Mouse (Mus musculus): ENCODE results near the gene Ubqln1. TPM values are rescaled to one million over a fixed set of nuclear protein-coding genes. Genes with fewer than 3 reads are reported as not detected.

Ubqln1 gene
- polyA plus RNA-seq, 1 experiment: 96.6 TPM

DNA sequence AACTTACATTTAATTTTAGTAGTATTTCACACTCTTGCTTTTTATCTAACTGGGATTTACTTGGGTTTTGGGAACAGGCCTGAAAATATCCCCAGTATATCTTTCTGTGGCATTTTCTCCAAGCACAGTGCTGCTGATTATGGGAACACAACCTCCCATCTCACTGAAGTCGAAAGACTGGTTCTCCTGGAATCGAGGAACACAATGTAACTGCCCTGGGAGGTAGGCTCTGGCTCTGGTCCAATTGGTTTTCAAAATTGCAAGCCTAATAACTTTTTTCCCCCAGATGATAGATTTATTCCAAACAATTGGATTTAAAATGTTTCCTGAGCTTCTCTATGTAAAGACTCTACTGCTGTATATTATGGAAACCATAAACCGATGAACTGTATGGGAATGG, 4.8 kb upstream of the Ubqln1 start:
- Histone ChIP-seq H3K4me1 (ENCODE audit: control insufficient read depth, insufficient read depth, low read length) (peaks cover 4% of the 10 kb centered on the region), H3K4me3 (replicated peaks; ENCODE audit: extremely low read depth, low read depth, low read length) (no peak overlapping the region)
- TF ChIP-seq CTCF (IDR thresholded peaks at IDR 0.05; ENCODE audit: insufficient read depth, low read length): no peak
- no peak for TF ChIP-seq POLR2A (IDR thresholded peaks at IDR 0.05; ENCODE audit: borderline replicate concordance, extremely low read depth, low read depth, low read length)
- 62% methylated on average over 3 of the region's 3 CpGs for WGBS
- no peak for DNase-seq

DNA sequence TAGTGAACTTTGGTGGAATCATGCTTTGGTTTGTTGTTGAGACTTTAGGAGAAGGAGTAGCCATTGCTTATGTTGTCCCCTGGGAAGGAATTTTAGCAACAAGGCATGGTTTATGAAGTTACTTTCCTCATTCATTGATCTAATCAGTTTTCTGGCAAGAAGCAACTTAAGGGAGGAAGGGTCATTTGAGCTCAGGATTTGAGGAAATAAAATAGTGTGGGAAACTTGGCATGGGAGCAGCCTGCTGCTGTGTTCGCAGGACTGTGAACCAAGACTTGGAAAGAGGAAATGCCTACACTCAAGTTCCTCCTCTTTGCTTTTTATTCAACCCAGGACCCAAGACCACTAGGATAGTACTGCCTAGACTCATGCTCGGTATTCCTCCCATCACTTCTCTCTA, 2.1 kb upstream of the Ubqln1 start:
- H3K4me1 ChIP-seq (ENCODE audit: control insufficient read depth, insufficient read depth, low read length): peaks cover 11% of the 10 kb centered on the region
- no peak for DNase-seq
- no peak for TF ChIP-seq CTCF (IDR thresholded peaks at IDR 0.05; ENCODE audit: insufficient read depth, low read length)
- TF ChIP-seq POLR2A (IDR thresholded peaks at IDR 0.05; ENCODE audit: borderline replicate concordance, extremely low read depth, low read depth, low read length): no peak
- WGBS: 81% methylated on average over 2 of the region's 2 CpGs
- H3K4me3 ChIP-seq (replicated peaks; ENCODE audit: extremely low read depth, low read depth, low read length): no peak overlapping the region

DNA sequence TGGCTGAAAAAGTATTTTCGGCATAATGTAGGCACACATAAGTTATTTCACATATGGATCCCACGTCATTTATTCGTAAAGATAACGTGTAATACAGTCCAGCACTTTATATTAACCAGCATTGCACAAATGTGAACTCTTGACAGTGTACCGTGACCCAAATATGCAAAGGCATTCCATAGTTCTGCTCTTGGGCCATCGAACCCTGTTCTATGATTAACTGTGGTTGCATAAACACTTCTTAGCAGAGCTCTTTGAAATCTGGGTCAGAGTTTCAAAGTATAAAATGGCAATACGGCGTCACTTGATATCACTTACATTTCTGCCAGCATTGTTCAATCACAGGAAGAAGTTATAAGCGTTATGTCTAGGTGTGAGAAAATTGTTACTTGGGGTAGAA, 942 bp upstream of the Ubqln1 start:
- WGBS: 60% methylated on average over 9 of the region's 9 CpGs
- DNase-seq: no peak
- Histone ChIP-seq H3K4me3 (replicated peaks; ENCODE audit: extremely low read depth, low read depth, low read length) (peak overlapping the region; percentile 99), H3K4me1 (ENCODE audit: control insufficient read depth, insufficient read depth, low read length) (peaks cover 11% of the 10 kb centered on the region)
- TF ChIP-seq CTCF (IDR thresholded peaks at IDR 0.05; ENCODE audit: insufficient read depth, low read length) (no peak), POLR2A (IDR thresholded peaks at IDR 0.05; ENCODE audit: borderline replicate concordance, extremely low read depth, low read depth, low read length) (no peak)

DNA sequence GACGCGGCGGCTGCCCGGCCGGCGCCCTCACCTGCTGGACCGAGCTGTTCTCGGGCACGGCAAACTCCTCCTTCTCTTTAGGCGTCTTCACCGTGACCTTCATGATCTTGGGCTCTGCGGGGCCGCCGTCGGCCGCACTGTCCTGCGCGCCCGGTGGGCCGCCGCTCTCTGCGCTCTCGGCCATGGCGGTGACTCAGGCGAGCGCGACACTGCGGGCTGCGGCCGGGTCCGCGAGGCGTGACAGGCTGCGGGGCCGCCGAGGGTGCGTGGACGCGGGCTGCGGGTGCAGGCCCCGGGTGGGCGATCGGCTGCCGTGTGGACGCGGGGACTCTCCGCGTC, 231 bp downstream of the Ubqln1 start:
- under 1% methylated on average over 37 of the region's 48 CpGs for WGBS
- peak overlapping the region; percentile 99 for H3K4me3 ChIP-seq (replicated peaks; ENCODE audit: extremely low read depth, low read depth, low read length)
- no peak for DNase-seq
- H3K4me1 ChIP-seq (ENCODE audit: control insufficient read depth, insufficient read depth, low read length): peaks cover 19% of the 10 kb centered on the region
- no peak for TF ChIP-seq CTCF (IDR thresholded peaks at IDR 0.05; ENCODE audit: insufficient read depth, low read length)
- TF ChIP-seq POLR2A (IDR thresholded peaks at IDR 0.05; ENCODE audit: borderline replicate concordance, extremely low read depth, low read depth, low read length): no peak

DNA sequence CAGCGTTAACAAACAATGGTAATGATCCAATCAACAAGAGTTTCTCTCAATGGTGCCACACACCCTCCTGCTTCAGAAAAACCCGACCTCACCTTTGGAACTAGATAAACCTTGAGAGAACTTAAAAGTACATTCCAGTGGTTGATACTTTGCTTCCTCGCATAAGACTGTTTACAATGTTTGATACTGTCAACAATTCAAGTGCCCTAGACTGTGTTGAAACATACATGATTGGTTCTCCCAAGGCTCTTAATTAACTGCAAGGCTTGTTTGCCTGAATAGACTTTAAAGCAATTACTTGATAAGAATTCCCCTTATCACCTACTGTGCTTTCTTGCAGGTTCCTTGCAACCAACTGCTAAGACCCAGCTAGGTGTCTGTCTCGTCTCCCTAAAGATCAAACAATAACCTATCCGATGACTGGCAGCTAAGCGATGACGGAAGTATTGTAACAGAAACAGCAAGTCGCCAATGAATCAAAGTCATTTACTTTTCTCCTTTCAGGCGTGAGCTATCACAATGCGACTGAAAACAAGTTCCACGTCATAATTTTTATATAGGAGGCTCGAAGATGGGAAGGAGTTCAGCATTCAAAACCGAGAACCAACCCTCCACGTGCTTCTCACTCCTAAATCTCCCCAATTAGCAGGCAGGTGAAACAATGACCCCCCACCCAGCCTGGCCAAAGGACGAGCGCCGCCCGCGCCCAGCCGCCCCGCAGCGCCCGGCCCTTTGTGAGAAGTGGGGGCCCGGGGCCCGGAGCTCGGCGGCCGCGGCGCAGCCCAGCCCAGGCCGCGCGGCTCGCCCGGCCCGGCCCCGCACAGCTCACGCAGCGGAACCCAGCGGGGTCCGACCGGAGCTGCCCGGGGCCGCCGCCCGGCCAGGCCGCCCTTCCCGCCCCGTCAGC, 854 bp downstream of the Ubqln1 start:
- DNase-seq: peak; percentile 29
- TF ChIP-seq POLR2A (IDR thresholded peaks at IDR 0.05; ENCODE audit: borderline replicate concordance, extremely low read depth, low read depth, low read length) (no peak), CTCF (IDR thresholded peaks at IDR 0.05; ENCODE audit: insufficient read depth, low read length) (no peak)
- WGBS: 2% methylated on average over 49 of the region's 49 CpGs
- peak overlapping the region; percentile 99 for H3K4me3 ChIP-seq (replicated peaks; ENCODE audit: extremely low read depth, low read depth, low read length)
- peaks cover 24% of the 10 kb centered on the region for H3K4me1 ChIP-seq (ENCODE audit: control insufficient read depth, insufficient read depth, low read length)

DNA sequence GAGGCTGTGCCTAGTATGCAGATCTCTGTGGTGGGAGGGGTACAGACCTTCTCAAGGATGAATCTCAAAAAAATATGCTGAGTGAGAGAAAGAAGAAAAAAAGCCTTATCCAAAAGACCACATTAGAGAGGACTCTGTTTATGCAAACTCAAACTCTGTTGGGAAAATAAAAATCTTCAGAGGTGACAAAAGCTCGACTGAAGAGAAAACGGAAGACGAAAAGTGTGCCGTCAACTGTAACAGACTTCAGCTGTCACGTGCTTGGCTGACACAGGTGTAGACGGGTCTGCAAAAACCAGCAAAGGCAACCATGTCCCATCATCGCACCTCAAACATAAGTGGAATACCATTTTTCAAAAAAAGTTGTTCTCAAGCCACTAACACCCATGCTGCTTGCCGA, 1.7 kb downstream of the Ubqln1 start:
- TF ChIP-seq POLR2A (IDR thresholded peaks at IDR 0.05; ENCODE audit: borderline replicate concordance, extremely low read depth, low read depth, low read length) (no peak), CTCF (IDR thresholded peaks at IDR 0.05; ENCODE audit: insufficient read depth, low read length) (no peak)
- no peak for DNase-seq
- 37% methylated on average over 8 of the region's 8 CpGs for WGBS
- H3K4me3 ChIP-seq (replicated peaks; ENCODE audit: extremely low read depth, low read depth, low read length): peak overlapping the region; percentile 4
- H3K4me1 ChIP-seq (ENCODE audit: control insufficient read depth, insufficient read depth, low read length): peaks cover 27% of the 10 kb centered on the region

DNA sequence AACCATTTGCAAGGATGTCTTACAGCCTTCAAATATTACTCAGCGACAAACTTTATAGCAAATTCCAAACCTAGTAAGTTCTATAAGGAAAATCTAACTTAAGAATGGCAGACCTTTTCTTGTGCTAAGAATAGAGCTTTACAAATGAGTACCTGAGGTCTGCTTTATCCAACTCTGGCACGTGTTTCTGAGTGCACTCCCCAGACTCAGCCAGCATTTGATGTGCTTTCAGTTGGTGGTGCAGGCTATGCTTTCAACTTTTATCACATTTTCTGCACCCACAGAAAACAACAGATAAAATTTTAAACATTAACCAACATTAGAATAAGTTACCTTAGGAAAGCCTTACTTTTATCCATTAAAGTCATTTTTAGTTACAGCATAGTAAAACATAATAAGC, 2.9 kb downstream of the Ubqln1 start:
- peaks cover 27% of the 10 kb centered on the region for H3K4me1 ChIP-seq (ENCODE audit: control insufficient read depth, insufficient read depth, low read length)
- 70% methylated on average over 2 of the region's 2 CpGs for WGBS
- DNase-seq: no peak
- no peak for TF ChIP-seq POLR2A (IDR thresholded peaks at IDR 0.05; ENCODE audit: borderline replicate concordance, extremely low read depth, low read depth, low read length)
- no peak for TF ChIP-seq CTCF (IDR thresholded peaks at IDR 0.05; ENCODE audit: insufficient read depth, low read length)
- no peak overlapping the region for H3K4me3 ChIP-seq (replicated peaks; ENCODE audit: extremely low read depth, low read depth, low read length)

DNA sequence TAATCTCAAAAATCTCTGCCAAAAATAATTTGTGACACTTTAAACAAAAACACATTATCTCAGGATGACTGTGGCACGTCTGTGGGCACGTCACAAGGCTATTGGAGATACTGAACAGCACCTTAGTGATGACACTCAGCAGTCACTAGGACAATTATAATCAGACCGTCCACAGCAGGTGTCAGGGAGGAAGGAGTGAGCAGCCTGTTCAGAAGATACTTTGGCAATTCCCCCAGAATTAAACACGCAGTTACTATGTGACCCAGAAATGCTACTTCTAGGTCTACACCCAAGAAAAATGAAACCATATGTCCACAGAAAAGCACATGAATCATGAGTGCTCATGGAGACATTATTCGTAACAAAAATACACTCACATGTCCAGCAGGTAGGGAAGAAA, 5.0 kb downstream of the Ubqln1 start:
- DNase-seq: no peak
- 36% methylated on average over 5 of the region's 5 CpGs for WGBS
- no peak for TF ChIP-seq CTCF (IDR thresholded peaks at IDR 0.05; ENCODE audit: insufficient read depth, low read length)
- no peak for TF ChIP-seq POLR2A (IDR thresholded peaks at IDR 0.05; ENCODE audit: borderline replicate concordance, extremely low read depth, low read depth, low read length)
- H3K4me3 ChIP-seq (replicated peaks; ENCODE audit: extremely low read depth, low read depth, low read length): no peak overlapping the region
- peaks cover 30% of the 10 kb centered on the region for H3K4me1 ChIP-seq (ENCODE audit: control insufficient read depth, insufficient read depth, low read length)

DNA sequence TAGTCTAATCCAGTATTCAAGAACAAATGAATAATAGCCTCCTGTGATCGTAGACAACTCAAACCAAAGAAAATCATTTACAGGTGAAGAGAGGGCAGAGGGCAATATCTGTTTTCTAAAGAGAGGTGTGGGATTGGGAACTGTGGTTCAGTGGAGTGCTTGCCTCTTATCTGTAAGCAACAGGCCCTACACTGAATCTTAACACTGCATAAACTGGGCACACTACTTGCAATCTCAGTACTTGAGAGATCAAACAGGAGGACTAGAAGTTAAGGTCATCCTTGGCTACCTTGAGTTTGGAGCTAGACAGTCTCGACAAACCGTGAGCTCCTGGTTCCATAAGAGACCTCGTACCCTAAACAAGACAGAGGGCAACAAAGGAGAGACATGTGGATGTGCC, 9.4 kb downstream of the Ubqln1 start:
- Histone ChIP-seq H3K4me1 (ENCODE audit: control insufficient read depth, insufficient read depth, low read length) (peaks cover 31% of the 10 kb centered on the region), H3K4me3 (replicated peaks; ENCODE audit: extremely low read depth, low read depth, low read length) (no peak overlapping the region)
- DNase-seq: no peak
- TF ChIP-seq CTCF (IDR thresholded peaks at IDR 0.05; ENCODE audit: insufficient read depth, low read length): no peak
- TF ChIP-seq POLR2A (IDR thresholded peaks at IDR 0.05; ENCODE audit: borderline replicate concordance, extremely low read depth, low read depth, low read length): no peak
- WGBS: 78% methylated on average over 4 of the region's 4 CpGs

DNA sequence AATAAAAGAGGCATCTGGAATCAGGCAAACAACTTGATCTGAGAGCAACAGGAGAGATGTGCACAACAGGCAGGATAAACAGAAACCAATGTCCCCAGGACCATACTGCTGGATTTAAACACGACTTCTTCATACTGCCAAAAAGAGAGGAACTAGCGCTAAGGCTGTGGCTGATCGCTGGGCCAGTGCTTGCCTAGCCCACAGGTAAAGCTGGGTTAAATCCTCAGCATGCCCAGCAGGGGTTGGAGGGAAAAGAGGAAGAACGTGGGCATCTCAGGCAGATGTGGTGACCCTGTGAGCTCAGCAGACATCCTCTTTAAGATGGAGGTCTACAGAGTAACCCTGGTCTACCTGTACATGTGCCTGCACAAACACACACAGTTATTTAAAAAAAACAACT, 10.5 kb downstream of the Ubqln1 start:
- DNase-seq: no peak
- H3K4me1 ChIP-seq (ENCODE audit: control insufficient read depth, insufficient read depth, low read length): peaks cover 22% of the 10 kb centered on the region
- TF ChIP-seq CTCF (IDR thresholded peaks at IDR 0.05; ENCODE audit: insufficient read depth, low read length) (no peak), POLR2A (IDR thresholded peaks at IDR 0.05; ENCODE audit: borderline replicate concordance, extremely low read depth, low read depth, low read length) (no peak)
- no peak overlapping the region for H3K4me3 ChIP-seq (replicated peaks; ENCODE audit: extremely low read depth, low read depth, low read length)
- 55% methylated on average over 4 of the region's 4 CpGs for WGBS

Measured in lung, adult 2 months (tissue).